Comparison of ENCODE assay signal across 9 mouse cellular contexts in the genomic region with DNA sequence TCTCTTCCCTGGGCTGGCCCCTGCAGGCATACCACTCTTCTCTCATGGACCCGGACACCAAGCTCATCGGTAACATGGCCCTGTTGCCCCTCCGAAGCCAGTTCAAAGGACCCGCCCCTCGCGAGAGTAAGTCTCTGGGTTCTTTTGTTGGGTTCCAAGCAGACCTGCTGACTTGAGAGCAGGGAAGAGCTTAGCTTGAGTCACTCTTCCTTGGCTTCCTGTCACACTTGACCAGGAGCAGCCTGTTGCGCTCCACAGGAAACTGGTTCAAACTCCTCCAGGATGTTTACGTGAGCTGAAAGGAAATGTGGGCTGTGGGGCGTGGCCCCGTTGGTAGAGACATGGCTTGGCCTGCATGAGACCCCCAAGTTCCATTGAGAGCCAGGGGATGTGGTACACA. TPM values are rescaled to one million over a fixed set of nuclear protein-coding genes. Genes with fewer than 3 reads are reported as not detected.
A peak's percentile ranks its signal among the peaks of the same experiment; 100 is the strongest.
DNase-seq lines count a peak whose midpoint lies in the region; ATAC-seq and TF ChIP-seq lines count a peak whose summit lies in the region.
"Had no signal": no experiment of that assay in that cellular context is flagged by ENCODE, and none has a peak within 500 bp of the region (broad histone marks: within the 10 kb centered on the region; RNA-seq: fewer than 3 reads in every experiment).

No protein-coding gene starts in this region.

- 86% methylated on average over 10 of the region's 10 CpGs for WGBS in hindbrain, embryonic 16.5 days
- WGBS in hindbrain, embryonic 10.5 days, result 92% methylated on average over 10 of the region's 10 CpGs
- 54% methylated on average over 10 of the region's 10 CpGs for whole genome bisulfite sequencing in lung, postnatal 0 days

- H3K27ac ChIP-seq in hindbrain, embryonic 16.5 days (ENCODE audit: low read depth, low read length), result 0 out of 2 replicates have a peak overlapping the region, but pooled peaks have one; percentile 44
- H3K27ac ChIP-seq in hindbrain, embryonic 10.5 days, result no peak overlapping the region
- peak overlapping the region; percentile 81 for H3K27ac ChIP-seq in lung, postnatal 0 days (ENCODE audit: low read length)

- no peak for TF ChIP-seq POLR2A in brain, embryonic 14.5 days (IDR thresholded peaks at IDR 0.05; ENCODE audit: borderline replicate concordance, extremely low read depth, insufficient read depth, insufficient read length, poor library complexity, severe bottlenecking)

- H3K4me2 ChIP-seq in hindbrain, embryonic 16.5 days (ENCODE audit: low read length), result no peak overlapping the region
- H3K4me2 ChIP-seq in lung, postnatal 0 days (replicated peaks; ENCODE audit: low read depth, low read length), result 0 out of 2 replicates have a peak overlapping the region, but pooled peaks have one; percentile 8

- H3K9ac ChIP-seq in hindbrain, embryonic 16.5 days (ENCODE audit: low read depth, low read length), result no peak overlapping the region
- H3K9ac ChIP-seq in lung, postnatal 0 days (replicated peaks; ENCODE audit: low read depth), result no peak overlapping the region
- H3K9ac ChIP-seq: forebrain, postnatal 0 days had no signal

- peaks cover 10% of the 10 kb centered on the region for H3K4me1 ChIP-seq in hindbrain, embryonic 16.5 days (ENCODE audit: control insufficient read depth, insufficient read depth, low read depth, low read length)
- H3K4me1 ChIP-seq in hindbrain, embryonic 10.5 days (replicated peaks), result peaks cover 12% of the 10 kb centered on the region
- H3K4me1 ChIP-seq in lung, postnatal 0 days (ENCODE audit: insufficient read depth, low read depth, low read length), result peaks cover 3% of the 10 kb centered on the region; the same call in 1 of the 2 replicates

- TF ChIP-seq CTCF in brain, embryonic 14.5 days (IDR thresholded peaks at IDR 0.05; ENCODE audit: borderline replicate concordance, extremely low read depth, insufficient read depth, insufficient read length), result no peak
- no peak for TF ChIP-seq CTCF in lung, postnatal 0 days (IDR thresholded peaks at IDR 0.05)

- DNase-seq in hindbrain, embryonic 10.5 days (ENCODE audit: low spot score), result no peak
- peak; percentile 11 for DNase-seq in brain, embryonic 14.5 days (ENCODE audit: low read depth)
- peak; percentile 82 for DNase-seq in lung, postnatal 0 days (ENCODE audit: low spot score)
- DNase-seq in left cerebral cortex, adult 9 months (ENCODE audit: low spot score in 2 of 2), result no peak
- no peak for DNase-seq in gastrocnemius, adult 8-10 months (ENCODE audit: low spot score in 2 of 2)
- DNase-seq: forebrain, postnatal 0 days had no signal

- H3K9me3 ChIP-seq in hindbrain, embryonic 16.5 days (ENCODE audit: control insufficient read depth, low read length), result no peaks in the 10 kb centered on the region
- no peaks in the 10 kb centered on the region for H3K9me3 ChIP-seq in hindbrain, embryonic 10.5 days
- no peaks in the 10 kb centered on the region for H3K9me3 ChIP-seq in lung, postnatal 0 days (ENCODE audit: low read length)

- H3K36me3 ChIP-seq in hindbrain, embryonic 16.5 days (ENCODE audit: control insufficient read depth, insufficient read depth, low read length), result peaks cover 19% of the 10 kb centered on the region
- H3K36me3 ChIP-seq in hindbrain, embryonic 10.5 days, result peaks cover 66% of the 10 kb centered on the region
- 0 out of 2 replicates have a peak, but pooled peaks cover 5% of the 10 kb centered on the region for H3K36me3 ChIP-seq in lung, postnatal 0 days (ENCODE audit: insufficient read depth, low read length)

- peak; percentile 90 for TF ChIP-seq EP300 in lung, postnatal 0 days (IDR thresholded peaks at IDR 0.05)

- ATAC-seq in hindbrain, embryonic 16.5 days, result no peak
- ATAC-seq in hematopoietic stem cell, adult 5-6 weeks (replicated peaks in 1 of 2; ENCODE audit: insufficient read depth in 1 of 2, low FRiP score in 2 of 2, low TSS enrichment in 1 of 2, low read depth in 1 of 2, poor library complexity in 2 of 2, severe bottlenecking in 2 of 2), result peak; percentile 40 to 52
- ATAC-seq in lung, postnatal 0 days, result peak; percentile 77
- ATAC-seq in CD4-positive, CD25-positive, alpha-beta regulatory T cell, adult 4 months, result no peak
- ATAC-seq: forebrain, postnatal 0 days had no signal

- H3K27me3 ChIP-seq in hindbrain, embryonic 16.5 days (replicated peaks; ENCODE audit: control insufficient read depth, insufficient read depth, low read length), result no peaks in the 10 kb centered on the region
- H3K27me3 ChIP-seq in hindbrain, embryonic 10.5 days (ENCODE audit: insufficient read depth, poor library complexity, severe bottlenecking), result no peaks in the 10 kb centered on the region
- no peaks in the 10 kb centered on the region for H3K27me3 ChIP-seq in lung, postnatal 0 days (replicated peaks; ENCODE audit: insufficient read depth, low read length)

- H3K4me3 ChIP-seq in hindbrain, embryonic 16.5 days (ENCODE audit: low read length), result no peak overlapping the region
- no peak overlapping the region for H3K4me3 ChIP-seq in hindbrain, embryonic 10.5 days
- H3K4me3 ChIP-seq in lung, postnatal 0 days (ENCODE audit: low read depth, low read length), result no peak overlapping the region

RNA-seq across cellular contexts. Expression of a gene that starts 5.1 kb away (rescaled TPM):
- polyA plus RNA-seq in hindbrain, embryonic 16.5 days (2015; fragmentation: Nextera tagmentation; extraction: Ambion mirVana), result 139 and 158 TPM in 2 replicates
- 90.2 and 97.9 TPM in 2 replicates for polyA plus RNA-seq in hindbrain, embryonic 10.5 days (2016; fragmentation: Nextera tagmentation; extraction: Ambion mirVana)
- 265 and 282 TPM in 2 replicates for polyA plus RNA-seq in brain, embryonic 14.5 days (2012; rRNA removed)
- total RNA-seq in hematopoietic stem cell, adult 5-6 weeks (2017), result 691 and 855 TPM in 2 replicates
- 169 and 177 TPM in 2 replicates for polyA plus RNA-seq in lung, postnatal 0 days (2015; fragmentation: Nextera tagmentation; extraction: Ambion mirVana)
- 100 to 1,000 TPM; 394 to 533 TPM for polyA plus RNA-seq in CD4-positive, CD25-positive, alpha-beta regulatory T cell, adult 4 months (2017; shearing (Covaris generic))
- total RNA-seq in gastrocnemius, adult 8-10 months (2022), result 10 to 100 TPM; 40.8 to 56.9 (median 49.9) TPM

RNA-seq across cellular contexts. Expression of a gene that starts 24.6 kb away (rescaled TPM):
- 132 and 140 TPM in 2 replicates for polyA plus RNA-seq in hindbrain, embryonic 16.5 days (2015; fragmentation: Nextera tagmentation; extraction: Ambion mirVana)
- polyA plus RNA-seq in hindbrain, embryonic 10.5 days (2016; fragmentation: Nextera tagmentation; extraction: Ambion mirVana), result 90.4 and 109 TPM in 2 replicates
- polyA plus RNA-seq in brain, embryonic 14.5 days (2012; rRNA removed), result 127 and 158 TPM in 2 replicates
- total RNA-seq in hematopoietic stem cell, adult 5-6 weeks (2017), result 45.0 and 52.0 TPM in 2 replicates
- polyA plus RNA-seq in lung, postnatal 0 days (2015; fragmentation: Nextera tagmentation; extraction: Ambion mirVana), result 41.0 and 42.1 TPM in 2 replicates
- 1 to 10 TPM; 6.9 to 7.4 TPM for polyA plus RNA-seq in CD4-positive, CD25-positive, alpha-beta regulatory T cell, adult 4 months (2017; shearing (Covaris generic))
- 1 to 10 TPM; 4.9 to 5.3 (median 5.2) TPM for total RNA-seq in gastrocnemius, adult 8-10 months (2022)

RNA-seq across cellular contexts. Expression of a gene that starts 24.7 kb away (rescaled TPM):
- polyA plus RNA-seq in hindbrain, embryonic 16.5 days (2015; fragmentation: Nextera tagmentation; extraction: Ambion mirVana), result 47.3 and 51.2 TPM in 2 replicates
- polyA plus RNA-seq in hindbrain, embryonic 10.5 days (2016; fragmentation: Nextera tagmentation; extraction: Ambion mirVana), result 52.0 and 54.8 TPM in 2 replicates
- polyA plus RNA-seq in brain, embryonic 14.5 days (2012; rRNA removed), result 43.1 and 53.4 TPM in 2 replicates
- 38.1 and 50.9 TPM in 2 replicates for total RNA-seq in hematopoietic stem cell, adult 5-6 weeks (2017)
- 25.2 and 26.5 TPM in 2 replicates for polyA plus RNA-seq in lung, postnatal 0 days (2015; fragmentation: Nextera tagmentation; extraction: Ambion mirVana)
- polyA plus RNA-seq in CD4-positive, CD25-positive, alpha-beta regulatory T cell, adult 4 months (2017; shearing (Covaris generic)), result 10 to 100 TPM; 17.7 to 22.8 TPM
- 10 to 100 TPM; 14.3 to 16.8 (median 15.2) TPM for total RNA-seq in gastrocnemius, adult 8-10 months (2022)

RNA-seq across cellular contexts. Expression of a gene that starts 25.1 kb away (rescaled TPM):
- 35.3 and 40.9 TPM in 2 replicates for polyA plus RNA-seq in hindbrain, embryonic 16.5 days (2015; fragmentation: Nextera tagmentation; extraction: Ambion mirVana)
- polyA plus RNA-seq in hindbrain, embryonic 10.5 days (2016; fragmentation: Nextera tagmentation; extraction: Ambion mirVana), result 67.7 and 78.8 TPM in 2 replicates
- polyA plus RNA-seq in brain, embryonic 14.5 days (2012; rRNA removed), result 40.1 and 64.1 TPM in 2 replicates
- total RNA-seq in hematopoietic stem cell, adult 5-6 weeks (2017), result 36.6 and 50.0 TPM in 2 replicates
- polyA plus RNA-seq in lung, postnatal 0 days (2015; fragmentation: Nextera tagmentation; extraction: Ambion mirVana), result 61.2 and 69.2 TPM in 2 replicates
- polyA plus RNA-seq in CD4-positive, CD25-positive, alpha-beta regulatory T cell, adult 4 months (2017; shearing (Covaris generic)), result 10 to 100 TPM; 56.9 to 67.7 TPM
- total RNA-seq in gastrocnemius, adult 8-10 months (2022), result 10 to 100 TPM; 29.1 to 36.2 (median 32.2) TPM

RNA-seq across cellular contexts. Expression of a gene that starts 42.6 kb away (rescaled TPM):
- 314 and 353 TPM in 2 replicates for polyA plus RNA-seq in hindbrain, embryonic 16.5 days (2015; fragmentation: Nextera tagmentation; extraction: Ambion mirVana)
- 211 and 225 TPM in 2 replicates for polyA plus RNA-seq in hindbrain, embryonic 10.5 days (2016; fragmentation: Nextera tagmentation; extraction: Ambion mirVana)
- polyA plus RNA-seq in brain, embryonic 14.5 days (2012; rRNA removed), result 135 and 150 TPM in 2 replicates
- total RNA-seq in hematopoietic stem cell, adult 5-6 weeks (2017), result 57.3 and 63.2 TPM in 2 replicates
- polyA plus RNA-seq in lung, postnatal 0 days (2015; fragmentation: Nextera tagmentation; extraction: Ambion mirVana), result 189 and 193 TPM in 2 replicates
- 100 to 1,000 TPM; 193 to 203 TPM for polyA plus RNA-seq in CD4-positive, CD25-positive, alpha-beta regulatory T cell, adult 4 months (2017; shearing (Covaris generic))
- total RNA-seq in gastrocnemius, adult 8-10 months (2022), result 10 to 100 TPM; 44.0 to 51.2 (median 46.4) TPM

Comparison
In these comparisons a context has a peak if more than half of its experiments do, and no peak if none do; other contexts are left out.
1. ATAC-seq: peak in hematopoietic stem cell, adult 5-6 weeks (2 of 2) and lung, postnatal 0 days (single experiment); none in hindbrain, embryonic 16.5 days (single experiment) and CD4-positive, CD25-positive, alpha-beta regulatory T cell, adult 4 months (single experiment).
2. DNase-seq: peak in brain, embryonic 14.5 days (single experiment) and lung, postnatal 0 days (single experiment); none in hindbrain, embryonic 10.5 days (single experiment), left cerebral cortex, adult 9 months (0 of 2) and gastrocnemius, adult 8-10 months (0 of 2).